Mouse (Mus musculus) hindbrain, embryonic 15.5 days (tissue): ENCODE data around the gene 1700020A23Rik. TPM values are rescaled to one million over a fixed set of nuclear protein-coding genes. Genes with fewer than 3 reads are reported as not detected.

Experiments
- ATAC-seq: fragments of 200-750 bp; cut with Nextera tagmentation; 2 replicates; pipeline ENCODE4 v1.8.0; 2017; ENCODE audit warnings: low read depth, moderate number of reproducible peaks, moderate TSS enrichment; ENCODE audit not compliant: low FRiP score
- H3K27ac ChIP-seq: fragments of 300-500 bp; sonication (generic); replicated peaks from 2 replicates; pipeline ENCODE4 v1.5.1; 2015; ENCODE audit warnings: mild to moderate bottlenecking, inconsistent platforms
- H3K27me3 ChIP-seq: fragments of 300-500 bp; sonication (generic); 2 replicates; pipeline ENCODE4 v1.6.1; 2015; ENCODE audit warnings: control low read depth, inconsistent platforms
- H3K36me3 ChIP-seq: fragments of 300-500 bp; sonication (generic); 2 replicates; pipeline ENCODE4 v1.6.1; 2015; ENCODE audit warnings: control low read depth, inconsistent platforms
- H3K4me1 ChIP-seq: fragments of 300-500 bp; sonication (generic); replicated peaks from 2 replicates; pipeline ENCODE4 v1.6.1; 2015; ENCODE audit warnings: control low read depth, inconsistent platforms
- H3K4me2 ChIP-seq: fragments of 300-500 bp; sonication (generic); 2 replicates; pipeline ENCODE4 v1.6.1; 2015; ENCODE audit warnings: moderate library complexity, mild to moderate bottlenecking, inconsistent platforms
- H3K4me3 ChIP-seq: fragments of 300-500 bp; sonication (generic); 2 replicates; pipeline ENCODE4 v1.5.1; 2015; ENCODE audit warnings: mild to moderate bottlenecking, inconsistent platforms
- H3K9ac ChIP-seq: fragments of 300-500 bp; sonication (generic); 2 replicates; pipeline ENCODE4 v1.6.1; 2015; ENCODE audit warnings: inconsistent platforms
- H3K9me3 ChIP-seq: fragments of 300-500 bp; sonication (generic); 2 replicates; pipeline ENCODE4 v1.6.1; 2016; ENCODE audit warnings: control low read depth, inconsistent platforms
- WGBS: fragments of 180-500 bp; shearing (Covaris S2); methylation state at CpG from one replicate; pipeline ENCODE4 v1.1.7; 2015; 5-methylcytosine and 5-hydroxymethylcytosine counted together
- polyA plus RNA-seq: library from polyadenylated mRNA; unstranded; fragments of >200 nt; fragmentation: Nextera tagmentation; extraction: Ambion mirVana; gene quantifications from 2 replicates; pipeline ENCODE4 v1.2.1, GENCODE M21; 2015

Gene 1700020A23Rik
- polyA plus RNA-seq, 1 experiment from 2014 or later, result 0.97 TPM

GRCm38 (mm10) chr2:130439840-130440480 is 34.9 kb downstream of the 1700020A23Rik start:
- ATAC-seq, result no peak
- Histone ChIP-seq H3K4me1 (no peaks in the 10 kb centered on the region), H3K9me3 (no peaks in the 10 kb centered on the region), H3K27ac (no peak overlapping the region), H3K4me3 (no peak overlapping the region), H3K36me3 (peaks cover 62% of the 10 kb centered on the region), H3K4me2 (no peak overlapping the region), H3K9ac (no peak overlapping the region), H3K27me3 (no peaks in the 10 kb centered on the region)
- 93% methylated on average over 4 of the region's 4 CpGs for WGBS

GRCm38 (mm10) chr2:130442162-130442561 is 37.1 kb downstream of the 1700020A23Rik start:
- no peak for ATAC-seq
- H3K9me3 ChIP-seq, result no peaks in the 10 kb centered on the region
- H3K27me3 ChIP-seq, result no peaks in the 10 kb centered on the region

GRCm38 (mm10) chr2:130448449-130448848 is 43.4 kb downstream of the 1700020A23Rik start:
- Histone ChIP-seq H3K27ac (no peak overlapping the region), H3K27me3 (0 out of 2 replicates have a peak, but pooled peaks cover 5% of the 10 kb centered on the region), H3K9me3 (no peaks in the 10 kb centered on the region), H3K9ac (no peak overlapping the region), H3K4me1 (peaks cover 35% of the 10 kb centered on the region), H3K36me3 (peaks cover 10% of the 10 kb centered on the region; the same call in 1 of the 2 replicates), H3K4me3 (no peak overlapping the region), H3K4me2 (no peak overlapping the region)
- ATAC-seq, result no peak

More at GRCm38 (mm10) chr2:130442162-130442561, 37.1 kb downstream of the 1700020A23Rik start:
- Histone ChIP-seq H3K4me3 (no peak overlapping the region), H3K36me3 (peaks cover 62% of the 10 kb centered on the region), H3K4me1 (no peaks in the 10 kb centered on the region), H3K9ac (no peak overlapping the region), H3K27ac (no peak overlapping the region), H3K4me2 (no peak overlapping the region)
- WGBS, result 83% methylated on average over 10 of the region's 10 CpGs

GRCm38 (mm10) chr2:130449021-130449793 is 44.1 kb downstream of the 1700020A23Rik start:
- Histone ChIP-seq H3K9me3 (no peaks in the 10 kb centered on the region), H3K4me1 (peaks cover 37% of the 10 kb centered on the region), H3K27me3 (0 out of 2 replicates have a peak, but pooled peaks cover 5% of the 10 kb centered on the region), H3K36me3 (peaks cover 3% of the 10 kb centered on the region; the same call in 1 of the 2 replicates), H3K4me2 (peak overlapping the region; percentile 87), H3K27ac (peak overlapping the region; percentile 89), H3K4me3 (peak overlapping the region; percentile 84), H3K9ac (peak overlapping the region; percentile 88; the same call in 1 of the 2 replicates)
- peak; percentile 16 for ATAC-seq
- WGBS, result 10% methylated on average over 17 of the region's 17 CpGs

GRCm38 (mm10) chr2:130449794-130450433 is 44.9 kb downstream of the 1700020A23Rik start, which contains the start of gene Ptpra:
Gene Ptpra, plus strand, starts transcription at chr2:130450278.
- H3K27ac ChIP-seq, result peak within 1 kb of the TSS; percentile 89
- H3K9me3 ChIP-seq, result no peaks in the 10 kb centered on the region
- 0 out of 2 replicates have a peak, but pooled peaks cover 5% of the 10 kb centered on the region for H3K27me3 ChIP-seq
- H3K4me2 ChIP-seq, result peak within 1 kb of the TSS; percentile 87
- no peaks in the 10 kb centered on the region for H3K36me3 ChIP-seq
- ATAC-seq, result peak; percentile 96
- peak within 1 kb of the TSS; percentile 84 for H3K4me3 ChIP-seq
- peaks cover 43% of the 10 kb centered on the region for H3K4me1 ChIP-seq
- peak within 1 kb of the TSS; percentile 88 for H3K9ac ChIP-seq
- under 1% methylated on average over 42 of the region's 50 CpGs for WGBS

GRCm38 (mm10) chr2:130450434-130450796 is 45.4 kb downstream of the 1700020A23Rik start:
- Histone ChIP-seq H3K27ac (peak overlapping the region; percentile 89), H3K4me3 (peak overlapping the region; percentile 84), H3K4me2 (peak overlapping the region; percentile 87), H3K27me3 (0 out of 2 replicates have a peak, but pooled peaks cover 5% of the 10 kb centered on the region), H3K4me1 (peaks cover 46% of the 10 kb centered on the region), H3K9ac (peak overlapping the region; percentile 88), H3K9me3 (no peaks in the 10 kb centered on the region), H3K36me3 (no peaks in the 10 kb centered on the region)
- WGBS, result under 1% methylated on average over 37 of the region's 47 CpGs
- peak; percentile 87 for ATAC-seq

- H3K4me2 ChIP-seq, result peak overlapping the region; percentile 87
- H3K27ac ChIP-seq, result 0 out of 2 replicates have a peak overlapping the region, but pooled peaks have one; percentile 89
- peak overlapping the region; percentile 84 for H3K4me3 ChIP-seq
- H3K27me3 ChIP-seq, result 0 out of 2 replicates have a peak, but pooled peaks cover 5% of the 10 kb centered on the region
- ATAC-seq, result no peak
- no peaks in the 10 kb centered on the region for H3K36me3 ChIP-seq
- peaks cover 51% of the 10 kb centered on the region for H3K4me1 ChIP-seq
- 64% methylated on average over 14 of the region's 14 CpGs for WGBS
- H3K9ac ChIP-seq, result peak overlapping the region; percentile 88
- H3K9me3 ChIP-seq, result no peaks in the 10 kb centered on the region
Observed at GRCm38 (mm10) chr2:130451086-130451726, 46.1 kb downstream of the 1700020A23Rik start.

GRCm38 (mm10) chr2:130451727-130452090 is 46.6 kb downstream of the 1700020A23Rik start:
- WGBS, result 56% methylated on average over 3 of the region's 3 CpGs
- no peaks in the 10 kb centered on the region for H3K36me3 ChIP-seq

GRCm38 (mm10) chr2:130452266-130452665 is 47.2 kb downstream of the 1700020A23Rik start:
- Histone ChIP-seq H3K4me2 (peak overlapping the region; percentile 87), H3K36me3 (no peaks in the 10 kb centered on the region), H3K9me3 (no peaks in the 10 kb centered on the region), H3K4me1 (peaks cover 53% of the 10 kb centered on the region), H3K27me3 (0 out of 2 replicates have a peak, but pooled peaks cover 5% of the 10 kb centered on the region), H3K27ac (no peak overlapping the region), H3K4me3 (no peak overlapping the region), H3K9ac (no peak overlapping the region; the same call in 1 of the 2 replicates)
- WGBS, result 65% methylated on average over 2 of the region's 2 CpGs
- no peak for ATAC-seq

More at GRCm38 (mm10) chr2:130451727-130452090, 46.6 kb downstream of the 1700020A23Rik start:
- peak overlapping the region; percentile 88 for H3K9ac ChIP-seq
- no peaks in the 10 kb centered on the region for H3K9me3 ChIP-seq
- H3K4me2 ChIP-seq, result peak overlapping the region; percentile 87
- H3K27ac ChIP-seq, result no peak overlapping the region
- H3K27me3 ChIP-seq, result 0 out of 2 replicates have a peak, but pooled peaks cover 5% of the 10 kb centered on the region
- H3K4me1 ChIP-seq, result peaks cover 51% of the 10 kb centered on the region
- peak overlapping the region; percentile 84 for H3K4me3 ChIP-seq
- no peak for ATAC-seq

- no peak for ATAC-seq
- H3K4me2 ChIP-seq, result no peak overlapping the region
- no peak overlapping the region for H3K4me3 ChIP-seq
- 70% methylated on average over 6 of the region's 6 CpGs for WGBS
- no peaks in the 10 kb centered on the region for H3K9me3 ChIP-seq
- no peaks in the 10 kb centered on the region for H3K27me3 ChIP-seq
- peaks cover 54% of the 10 kb centered on the region for H3K4me1 ChIP-seq
- H3K9ac ChIP-seq, result no peak overlapping the region
- no peak overlapping the region for H3K27ac ChIP-seq
- no peaks in the 10 kb centered on the region for H3K36me3 ChIP-seq
Observed at GRCm38 (mm10) chr2:130453421-130453820, 48.4 kb downstream of the 1700020A23Rik start.

- ATAC-seq, result no peak
- no peak overlapping the region for H3K9ac ChIP-seq
- peaks cover 45% of the 10 kb centered on the region for H3K4me1 ChIP-seq
- no peak overlapping the region for H3K4me3 ChIP-seq
- no peak overlapping the region for H3K4me2 ChIP-seq
- H3K27me3 ChIP-seq, result no peaks in the 10 kb centered on the region
- no peaks in the 10 kb centered on the region for H3K36me3 ChIP-seq
- H3K9me3 ChIP-seq, result no peaks in the 10 kb centered on the region
- 0 out of 2 replicates have a peak overlapping the region, but pooled peaks have one; percentile 14 for H3K27ac ChIP-seq
- WGBS, result 74% methylated on average over 6 of the region's 6 CpGs
Observed at GRCm38 (mm10) chr2:130454748-130455370, 49.8 kb downstream of the 1700020A23Rik start.
